Mouse (Mus musculus): ENCODE results near the gene Lmbr1l.

The Lmbr1l gene

DNA sequence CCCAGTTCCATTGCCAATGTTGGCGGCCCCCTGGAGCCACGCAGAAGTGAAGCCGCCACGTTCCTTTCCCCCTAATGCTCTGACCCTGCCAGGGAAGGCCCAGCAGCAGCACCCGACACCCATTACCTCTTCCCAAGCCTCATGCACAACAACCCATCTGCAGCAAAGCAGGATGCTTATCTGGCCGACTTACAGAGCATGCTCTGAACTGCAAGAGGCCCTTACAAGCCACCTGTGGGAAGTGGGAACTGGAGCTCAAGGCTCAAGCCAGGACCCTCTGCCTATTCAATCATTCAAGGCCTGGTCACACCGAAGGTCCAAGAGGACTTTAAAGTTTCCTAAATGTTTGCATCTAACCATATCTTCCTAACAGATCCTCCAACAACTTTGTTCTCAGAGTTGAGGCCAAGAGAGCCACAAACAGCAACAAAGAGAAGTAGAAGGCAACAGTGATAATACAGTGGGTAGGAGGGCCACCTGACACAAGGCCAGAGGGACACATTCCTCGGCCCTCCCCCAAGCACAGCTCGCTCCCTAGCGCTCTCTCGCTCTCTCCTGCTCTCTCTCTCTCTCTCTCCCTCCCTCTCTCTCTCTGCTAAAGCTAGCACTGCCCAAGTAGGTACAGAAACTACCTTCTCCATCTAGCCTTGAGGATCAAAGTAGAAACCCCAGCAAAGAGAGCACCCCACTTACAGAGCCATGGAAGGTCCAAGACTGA, 49.5 kb downstream of the Lmbr1l start:
- DNase-seq, result no peak

GRCm38 (mm10) chr15:98867321-98867720, 50.7 kb downstream of the Lmbr1l start:
- peak; percentile 36 to 50 for DNase-seq

DNA sequence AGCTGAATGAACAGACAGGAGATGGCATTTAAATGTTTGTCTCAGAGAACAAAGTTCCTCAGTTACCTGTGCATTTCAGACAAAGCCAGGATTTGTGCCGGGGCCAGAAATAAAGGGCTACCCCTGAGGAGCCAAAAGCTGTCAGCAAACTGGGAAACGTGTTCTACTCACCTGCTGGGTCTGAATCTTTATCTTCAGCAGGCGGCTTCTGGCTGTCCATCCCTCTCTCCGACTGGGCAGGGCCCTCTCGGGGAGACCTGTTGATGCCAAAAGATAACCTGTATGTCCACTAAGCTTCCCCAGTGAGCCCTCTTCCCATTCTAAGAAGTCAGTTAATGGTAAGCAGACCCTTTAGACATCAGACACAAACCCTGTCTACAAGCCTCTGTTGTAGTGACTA, 51.5 kb downstream of the Lmbr1l start:
- no peak for DNase-seq

DNA sequence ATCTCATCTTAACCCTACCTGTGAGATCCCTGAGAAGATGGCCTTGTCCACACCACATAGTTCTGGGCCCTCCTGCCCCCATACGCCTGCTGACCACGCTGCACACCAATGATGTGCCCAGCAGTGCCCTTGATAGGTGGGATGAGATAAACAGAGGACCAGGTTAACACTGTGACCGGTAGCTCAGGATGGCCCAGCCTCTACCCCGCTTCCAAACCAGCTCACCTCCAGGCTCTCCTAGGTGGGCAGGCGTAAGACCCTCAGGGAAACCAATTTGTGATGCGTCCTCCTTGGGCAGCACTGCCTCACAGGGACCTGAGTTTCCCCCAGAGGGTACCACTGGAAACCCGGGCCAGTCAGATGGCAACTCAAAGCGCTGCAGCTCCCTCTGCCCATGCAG, 52.3 kb downstream of the Lmbr1l start:
- DNase-seq, result no peak

GRCm38 (mm10) chr15:98864951-98865350, 53.1 kb downstream of the Lmbr1l start:
- DNase-seq, result peak in 1 of 2 experiments; percentile 15

DNA sequence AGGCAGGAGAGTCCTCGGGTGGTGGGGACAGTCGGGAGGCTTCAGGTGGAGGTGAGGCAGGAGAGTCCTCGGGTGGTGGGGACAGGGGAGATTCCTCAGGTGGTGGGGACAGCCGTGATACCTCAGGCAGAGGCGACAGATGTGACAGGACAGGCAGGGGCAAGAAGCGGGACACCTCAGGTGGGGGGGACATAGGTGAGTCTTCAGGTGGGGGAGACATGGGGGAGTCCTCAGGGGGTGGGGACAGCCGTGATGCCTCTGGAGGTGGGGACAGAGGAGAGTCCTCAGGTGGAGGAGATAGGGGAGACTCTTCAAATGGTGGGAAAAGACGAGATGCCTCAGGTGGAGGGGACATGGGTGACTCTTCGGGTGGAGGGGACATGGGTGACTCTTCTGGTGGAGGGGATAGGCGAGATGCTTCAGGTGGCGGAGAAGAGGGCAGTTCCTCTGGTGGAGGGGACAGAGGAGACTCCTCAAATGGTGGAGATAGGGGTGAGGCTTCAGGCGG, 54.5 kb downstream of the Lmbr1l start:
- no peak for DNase-seq

- DNase-seq, result peak in 1 of 2 experiments; percentile 41
These were observed 56.2 kb downstream of the Lmbr1l start for GRCm38 (mm10) chr15:98861701-98862410.

DNA sequence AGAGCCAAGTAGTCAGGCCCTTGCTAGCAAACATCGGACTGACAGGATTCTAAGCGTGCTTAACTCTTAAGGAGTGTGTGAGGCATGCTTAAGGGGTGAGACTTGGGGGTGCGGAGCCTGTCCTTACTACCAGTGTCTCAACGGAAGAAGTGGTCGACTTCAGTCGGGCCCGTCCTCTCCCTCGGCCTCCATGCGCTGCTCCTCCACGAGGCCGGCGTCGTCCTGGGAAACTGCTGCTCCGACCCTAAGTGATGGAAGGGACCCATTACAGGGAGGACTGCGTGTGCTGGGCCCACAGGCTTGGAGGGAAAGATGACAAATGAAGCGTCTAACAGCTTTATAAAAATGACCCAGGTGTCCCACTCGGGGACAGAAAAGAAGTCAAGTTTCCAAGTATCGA, 57.1 kb downstream of the Lmbr1l start:
- no peak for DNase-seq

DNA sequence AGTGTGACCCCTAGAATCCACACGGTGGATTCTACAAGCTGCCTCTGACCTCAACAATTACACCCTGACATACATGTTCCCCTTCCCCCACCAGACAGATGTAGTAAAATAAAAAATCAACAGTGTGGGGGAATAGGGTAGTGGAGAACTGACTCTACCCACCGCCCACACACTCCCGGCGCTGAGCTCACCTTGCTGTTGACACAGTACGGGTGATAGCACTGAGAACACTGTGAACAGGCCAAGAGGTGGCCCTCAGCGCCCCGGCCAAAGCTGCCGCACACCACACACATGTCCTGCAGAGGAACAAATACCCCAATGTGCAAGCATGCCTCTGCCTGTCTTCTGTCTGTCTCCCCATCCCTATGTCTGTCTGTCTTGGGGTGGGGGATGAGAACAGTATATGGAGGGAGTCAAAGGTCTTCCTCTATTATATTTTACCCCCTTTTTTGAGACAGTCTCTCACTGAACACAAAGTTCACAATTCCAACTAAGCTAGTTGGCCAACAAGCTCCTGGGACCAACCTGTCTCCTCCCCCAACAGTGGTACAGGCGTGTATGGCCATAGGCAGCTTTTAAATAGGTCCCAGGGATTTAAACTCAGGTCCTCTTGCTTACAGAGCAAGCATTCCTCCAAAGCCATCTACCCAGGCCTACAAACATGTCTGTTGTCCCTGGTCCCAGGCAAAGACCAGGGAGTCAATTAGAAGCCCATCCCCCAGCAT, 58.5 kb downstream of the Lmbr1l start:
- no peak for DNase-seq

DNA sequence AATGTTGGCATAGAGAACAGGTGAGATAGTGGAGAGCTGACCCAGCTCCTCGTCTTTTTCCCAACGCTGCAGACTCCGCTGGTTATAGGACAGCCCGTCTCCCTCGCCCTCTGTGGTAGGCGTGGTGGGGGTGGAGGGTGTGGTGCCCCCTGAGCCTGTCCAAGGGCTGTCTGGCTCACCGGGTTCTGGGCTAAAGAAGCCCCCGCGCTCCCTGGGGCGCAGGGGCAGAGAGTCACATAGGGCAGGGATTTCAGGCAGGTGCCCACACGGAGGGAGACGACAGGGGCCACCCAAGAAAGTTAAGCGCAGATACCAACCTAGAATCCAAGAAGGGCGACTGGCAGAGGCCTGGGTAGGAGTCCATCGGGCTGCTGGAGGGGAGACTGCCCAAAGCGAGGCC, 63.8 kb downstream of the Lmbr1l start:
- no peak for DNase-seq
